Mouse (Mus musculus) neural tube, embryonic 11.5 days (tissue): ENCODE measurements around the gene Hadhb. TPM values are rescaled to one million over a fixed set of nuclear protein-coding genes. Genes with fewer than 3 reads are reported as not detected.

ENCODE experiments used
- ATAC-seq: fragments of 200-750 bp; cut with Nextera tagmentation; 2 replicates; pipeline ENCODE4 v1.8.0; 2017; ENCODE audit warnings: moderate number of reproducible peaks, mild to moderate bottlenecking, moderate TSS enrichment, moderate library complexity; ENCODE audit not compliant: insufficient read depth, low FRiP score, low TSS enrichment
- DNase-seq: peaks from one replicate; pipeline ENCODE4 v3.0.0-alpha.2; 2015; ENCODE audit warnings: low spot score
- H3K27ac ChIP-seq: fragments of 300-500 bp; sonication (generic); 2 replicates; pipeline ENCODE4 v1.5.1; 2014; ENCODE audit warnings: low read depth, mild to moderate bottlenecking, low read length
- H3K27me3 ChIP-seq: fragments of 300-500 bp; sonication (generic); 2 replicates; pipeline ENCODE4 v1.6.1; 2014; ENCODE audit warnings: mild to moderate bottlenecking, low read length, mixed read lengths; ENCODE audit not compliant: control insufficient read depth, insufficient read depth
- H3K36me3 ChIP-seq: fragments of 300-500 bp; sonication (generic); 2 replicates; pipeline ENCODE4 v1.6.1; 2014; ENCODE audit warnings: mild to moderate bottlenecking, low read length, moderate library complexity, mixed read lengths; ENCODE audit not compliant: control insufficient read depth, insufficient read depth
- H3K4me1 ChIP-seq: fragments of 300-500 bp; sonication (generic); 2 replicates; pipeline ENCODE4 v1.6.1; 2014; ENCODE audit warnings: low read length, mixed read lengths; ENCODE audit not compliant: control insufficient read depth, insufficient read depth
- H3K4me2 ChIP-seq: fragments of 300-500 bp; sonication (generic); 2 replicates; pipeline ENCODE4 v1.6.1; 2014; ENCODE audit warnings: low read depth, mild to moderate bottlenecking, moderate library complexity
- H3K4me3 ChIP-seq: fragments of 300-500 bp; sonication (generic); 2 replicates; pipeline ENCODE4 v1.5.1; 2014; ENCODE audit warnings: low read depth, low read length
- H3K9ac ChIP-seq: fragments of 300-500 bp; sonication (generic); 2 replicates; pipeline ENCODE4 v1.6.1; 2014; ENCODE audit warnings: mild to moderate bottlenecking, low read length
- H3K9me3 ChIP-seq: fragments of 300-500 bp; sonication (generic); 2 replicates; pipeline ENCODE4 v1.6.1; 2016; ENCODE audit warnings: low read length; ENCODE audit not compliant: control insufficient read depth
- WGBS: fragments of 180-500 bp; shearing (Covaris S2); extraction: QIAGEN DNeasy Blood & Tissue Kit; methylation state at CpG from one replicate; pipeline ENCODE4 v1.1.7; 2014; 5-methylcytosine and 5-hydroxymethylcytosine counted together
- polyA plus RNA-seq: library from polyadenylated mRNA; unstranded; fragments of >200 nt; fragmentation: Nextera tagmentation; extraction: Ambion mirVana; gene quantifications from 2 replicates; pipeline ENCODE4 v1.2.1, GENCODE M21; 2014

Gene Hadhb
- polyA plus RNA-seq, 1 experiment from 2014 or later = 108 TPM

DNA sequence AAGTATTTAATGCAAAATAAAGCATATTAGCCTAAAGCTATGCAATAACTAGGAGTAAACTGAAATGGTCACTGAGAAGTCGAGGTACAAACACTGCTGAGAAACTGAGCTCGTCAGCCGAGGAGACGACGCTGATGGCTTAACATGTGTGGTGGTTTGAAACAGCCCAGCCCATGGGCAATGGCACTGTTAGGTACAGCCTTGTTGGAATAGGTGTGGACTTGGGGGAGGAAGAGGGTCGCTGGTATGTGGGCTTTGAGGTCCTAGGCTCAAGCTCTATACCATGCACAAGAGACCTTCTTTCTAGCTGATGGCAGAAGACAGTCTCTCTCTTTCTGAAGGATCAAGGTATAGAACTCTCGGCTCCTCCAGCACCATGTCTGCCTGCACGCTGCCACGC is 17.8 kb upstream of the Hadhb start:
- DNase-seq (no peak), ATAC-seq (no peak)
- H3K36me3 ChIP-seq = peaks cover 4% of the 10 kb centered on the region; the same call in 1 of the 2 replicates
- no peaks in the 10 kb centered on the region for H3K27me3 ChIP-seq
- no peak overlapping the region for H3K27ac ChIP-seq
- H3K4me3 ChIP-seq = no peak overlapping the region
- H3K9me3 ChIP-seq = no peaks in the 10 kb centered on the region
- no peaks in the 10 kb centered on the region for H3K4me1 ChIP-seq
- WGBS = 94% methylated on average over 9 of the region's 9 CpGs
- no peak overlapping the region for H3K9ac ChIP-seq
- no peak overlapping the region for H3K4me2 ChIP-seq

DNA sequence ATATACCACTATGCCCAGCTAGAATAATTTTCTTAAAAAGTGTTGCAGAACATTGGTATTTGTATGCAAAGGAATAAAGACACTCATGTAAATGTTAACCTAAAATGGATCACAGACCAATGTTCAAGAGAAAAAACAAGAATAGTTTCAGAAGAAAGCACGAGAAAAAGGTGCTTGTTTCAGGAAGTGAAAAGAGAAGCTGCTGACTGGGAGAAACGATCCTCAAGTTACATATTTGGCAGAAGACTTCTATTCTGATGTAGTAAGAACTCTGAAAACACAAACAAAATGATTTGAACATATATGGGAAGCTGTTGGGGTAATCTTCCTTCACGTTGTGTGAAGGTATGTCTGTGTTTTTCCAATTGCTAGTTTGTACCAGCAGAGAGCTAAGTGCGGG is 16.9 kb upstream of the Hadhb start:
- 92% methylated on average over 4 of the region's 4 CpGs for WGBS
- H3K27me3 ChIP-seq = no peaks in the 10 kb centered on the region
- H3K4me2 ChIP-seq = no peak overlapping the region
- no peaks in the 10 kb centered on the region for H3K4me1 ChIP-seq
- no peaks in the 10 kb centered on the region for H3K9me3 ChIP-seq
- no peak overlapping the region for H3K4me3 ChIP-seq
- no peak for ATAC-seq
- no peak for DNase-seq
- peaks cover 4% of the 10 kb centered on the region; the same call in 1 of the 2 replicates for H3K36me3 ChIP-seq
- H3K27ac ChIP-seq = no peak overlapping the region
- H3K9ac ChIP-seq = no peak overlapping the region

DNA sequence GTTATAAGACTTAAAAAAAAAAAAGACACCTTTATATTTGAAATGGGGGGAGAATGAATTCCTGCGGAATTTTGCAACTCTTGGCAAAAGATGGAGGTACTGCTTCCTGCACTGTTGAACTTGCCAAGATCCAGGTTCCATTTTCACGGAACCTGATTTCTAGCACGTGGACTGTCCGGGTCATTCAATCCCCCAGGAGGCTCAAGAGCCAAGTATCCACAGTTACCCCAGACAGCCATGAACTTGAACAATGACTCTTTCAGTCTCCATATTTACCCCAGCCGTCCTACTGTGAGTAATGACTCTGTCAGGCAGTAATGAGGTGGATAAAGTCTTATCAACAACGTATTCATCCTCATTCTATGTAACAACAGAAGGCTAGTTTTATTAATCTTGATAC is 8.5 kb upstream of the Hadhb start:
- Histone ChIP-seq H3K36me3 (peaks cover 9% of the 10 kb centered on the region), H3K27me3 (no peaks in the 10 kb centered on the region), H3K4me1 (no peaks in the 10 kb centered on the region), H3K9ac (no peak overlapping the region), H3K27ac (no peak overlapping the region), H3K4me2 (no peak overlapping the region), H3K9me3 (no peaks in the 10 kb centered on the region), H3K4me3 (no peak overlapping the region)
- DNase-seq (no peak), ATAC-seq (no peak)
- 91% methylated on average over 6 of the region's 6 CpGs for WGBS

DNA sequence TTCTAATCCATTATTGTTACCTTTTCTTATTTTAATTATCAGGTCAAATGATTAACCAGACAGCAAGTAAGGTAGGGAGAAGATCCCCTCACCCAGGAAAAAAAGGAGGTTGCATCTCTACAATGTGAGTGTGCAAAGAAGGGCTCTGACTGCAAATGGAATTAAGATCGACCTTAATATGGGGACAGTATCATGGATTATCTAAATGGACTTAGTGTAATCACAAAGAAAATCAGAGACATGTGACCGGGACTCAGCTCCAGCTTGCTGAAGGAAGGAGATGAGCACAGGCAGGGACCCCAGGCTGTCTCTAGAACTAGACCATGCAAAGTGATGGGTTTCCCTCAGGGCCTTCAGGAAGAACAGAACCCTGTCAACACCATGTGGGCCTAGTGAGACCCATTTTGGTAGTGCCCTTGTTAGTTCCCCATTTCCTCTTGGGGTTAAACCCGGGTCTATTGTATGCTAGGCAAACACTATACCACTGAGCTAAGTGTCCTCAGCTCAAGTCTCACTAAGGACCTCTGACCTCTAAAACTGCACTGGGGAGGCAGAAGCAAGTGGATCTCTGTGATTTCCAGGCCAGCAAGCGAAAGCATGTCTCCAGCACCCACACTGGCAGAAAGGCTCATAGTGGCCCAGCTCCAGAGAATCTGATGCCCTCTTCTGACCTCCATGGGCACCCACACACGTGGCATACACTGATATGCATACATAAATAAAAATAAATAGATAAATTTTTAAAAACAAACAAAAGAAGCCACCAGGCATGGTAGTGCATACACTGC is 6.7 kb upstream of the Hadhb start:
- no peak for ATAC-seq
- WGBS = 88% methylated on average over 5 of the region's 5 CpGs
- no peak for DNase-seq
- Histone ChIP-seq H3K36me3 (peaks cover 9% of the 10 kb centered on the region), H3K4me3 (no peak overlapping the region), H3K27ac (no peak overlapping the region), H3K27me3 (no peaks in the 10 kb centered on the region), H3K4me2 (no peak overlapping the region), H3K9ac (no peak overlapping the region), H3K4me1 (no peaks in the 10 kb centered on the region), H3K9me3 (no peaks in the 10 kb centered on the region)

DNA sequence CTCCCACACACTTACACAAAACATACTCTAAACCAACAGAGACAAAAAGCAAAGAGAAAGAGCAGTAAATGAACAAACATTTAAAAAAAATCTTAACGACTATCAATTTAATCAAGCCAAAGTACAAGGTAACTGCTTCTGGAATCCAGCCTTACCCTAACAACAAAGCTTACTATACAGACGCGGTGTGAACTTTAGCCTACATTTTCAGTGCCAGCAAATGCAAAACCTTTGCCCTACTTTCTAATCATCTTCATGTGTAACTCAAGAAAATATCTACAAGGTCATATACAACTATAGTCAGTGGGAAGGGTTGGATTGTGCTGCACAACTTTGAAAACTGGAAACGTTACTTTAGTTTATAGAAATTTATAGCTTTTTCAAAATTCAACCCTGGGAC is 3.0 kb upstream of the Hadhb start:
- DNase-seq = no peak
- Histone ChIP-seq H3K9ac (no peak overlapping the region), H3K36me3 (no peaks in the 10 kb centered on the region), H3K27me3 (no peaks in the 10 kb centered on the region), H3K4me1 (0 out of 2 replicates have a peak, but pooled peaks cover 5% of the 10 kb centered on the region), H3K4me3 (no peak overlapping the region), H3K9me3 (no peaks in the 10 kb centered on the region), H3K4me2 (no peak overlapping the region), H3K27ac (no peak overlapping the region)
- ATAC-seq = no peak
- WGBS = 85% methylated on average over 4 of the region's 4 CpGs

DNA sequence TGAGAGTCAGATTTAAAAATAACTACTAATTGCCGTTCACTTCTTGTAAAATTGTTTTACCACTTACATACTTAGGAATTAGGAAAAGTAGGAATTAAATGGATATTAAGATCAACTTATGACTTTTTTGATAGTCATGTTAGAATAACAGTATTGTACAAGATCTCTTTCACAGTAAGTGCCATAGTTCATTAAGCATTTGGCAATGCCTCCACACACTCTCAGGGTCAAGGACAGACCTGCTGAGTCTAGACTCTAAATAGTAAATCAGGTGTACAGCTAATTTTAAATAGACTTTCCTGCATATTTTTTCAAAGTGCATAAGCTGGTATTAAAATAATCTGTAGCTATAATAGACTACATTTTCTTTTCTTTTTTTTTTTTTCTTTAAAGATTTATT is 2.6 kb upstream of the Hadhb start:
- DNase-seq (no peak), ATAC-seq (no peak)
- Histone ChIP-seq H3K9ac (no peak overlapping the region), H3K27ac (no peak overlapping the region), H3K36me3 (no peaks in the 10 kb centered on the region), H3K27me3 (no peaks in the 10 kb centered on the region), H3K4me2 (no peak overlapping the region), H3K9me3 (no peaks in the 10 kb centered on the region), H3K4me1 (0 out of 2 replicates have a peak, but pooled peaks cover 5% of the 10 kb centered on the region), H3K4me3 (no peak overlapping the region)
- 90% methylated on average over 1 of the region's 1 CpGs for WGBS

DNA sequence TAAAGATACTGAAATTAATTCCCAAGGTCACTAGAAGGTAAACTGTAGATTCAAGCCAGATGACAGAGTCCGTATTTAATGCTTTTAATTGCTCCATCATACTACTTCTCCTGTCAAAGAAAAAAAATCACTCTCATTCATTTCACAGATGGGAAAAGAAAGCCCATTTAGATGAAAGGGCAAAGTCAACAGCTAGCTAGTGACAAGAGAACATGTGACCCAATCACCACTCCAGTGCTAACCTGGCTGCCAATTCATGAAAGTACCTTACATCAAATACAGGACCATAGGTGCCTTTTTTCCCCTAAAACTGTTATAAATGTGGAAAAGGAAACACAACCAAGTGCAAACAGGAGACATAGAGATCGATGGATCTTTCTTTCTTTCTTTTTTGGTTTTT is 1.8 kb upstream of the Hadhb start:
- DNase-seq (no peak), ATAC-seq (no peak)
- Histone ChIP-seq H3K9me3 (no peaks in the 10 kb centered on the region), H3K27ac (no peak overlapping the region), H3K4me2 (no peak overlapping the region), H3K9ac (no peak overlapping the region), H3K4me1 (0 out of 2 replicates have a peak, but pooled peaks cover 5% of the 10 kb centered on the region), H3K27me3 (no peaks in the 10 kb centered on the region), H3K4me3 (no peak overlapping the region), H3K36me3 (no peaks in the 10 kb centered on the region)
- WGBS = 93% methylated on average over 2 of the region's 2 CpGs

DNA sequence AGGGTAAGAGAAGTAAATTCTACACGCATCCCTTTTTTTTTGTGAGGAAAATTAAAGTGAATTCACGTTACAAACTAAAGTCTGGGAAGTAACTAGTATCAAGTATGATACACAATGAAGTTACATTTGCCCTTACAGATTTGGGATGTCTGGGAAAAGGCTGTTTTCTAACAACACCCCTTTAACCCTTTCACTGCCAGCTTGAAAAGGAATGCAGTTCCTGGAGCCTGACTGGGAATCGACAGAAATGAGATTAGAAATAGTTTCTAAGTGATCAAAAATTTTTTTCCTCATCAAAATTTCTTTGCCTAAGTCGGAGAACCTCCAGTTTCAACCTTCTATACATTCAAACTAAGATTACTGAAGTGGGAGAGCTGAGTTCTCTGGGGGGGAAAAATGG is 1.0 kb upstream of the Hadhb start:
- Histone ChIP-seq H3K27ac (no peak overlapping the region), H3K36me3 (no peaks in the 10 kb centered on the region), H3K4me3 (peak overlapping the region; percentile 52), H3K4me1 (0 out of 2 replicates have a peak, but pooled peaks cover 5% of the 10 kb centered on the region), H3K4me2 (peak overlapping the region; percentile 85), H3K9me3 (no peaks in the 10 kb centered on the region), H3K9ac (peak overlapping the region; percentile 58; the same call in 1 of the 2 replicates), H3K27me3 (no peaks in the 10 kb centered on the region)
- WGBS = 27% methylated on average over 4 of the region's 4 CpGs
- no peak for DNase-seq
- no peak for ATAC-seq

DNA sequence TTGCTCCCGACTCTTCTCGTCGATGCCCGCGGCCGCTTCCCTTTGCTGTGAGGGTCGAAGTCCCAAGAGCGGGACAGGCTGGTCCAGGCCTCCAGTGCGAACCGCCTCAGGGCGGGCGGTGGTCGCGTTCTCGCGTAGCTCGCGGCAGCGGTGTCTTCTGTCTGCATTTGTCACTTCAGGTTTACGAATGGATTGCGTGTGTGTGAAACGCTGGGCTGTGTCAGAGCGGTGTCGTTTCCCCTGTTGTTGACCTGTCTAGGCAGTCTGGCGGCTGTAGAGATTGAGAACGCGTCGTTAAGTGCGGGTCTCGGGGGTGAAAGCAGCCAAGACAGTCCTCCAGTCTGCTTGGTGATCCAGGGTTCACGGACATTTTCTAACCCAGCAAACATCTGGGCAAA is 346 bp downstream of the Hadhb start:
- Histone ChIP-seq H3K9ac (peak overlapping the region; percentile 58), H3K4me1 (0 out of 2 replicates have a peak, but pooled peaks cover 5% of the 10 kb centered on the region), H3K27ac (peak overlapping the region; percentile 31; the same call in 1 of the 2 replicates), H3K4me3 (peak overlapping the region; percentile 52), H3K36me3 (no peaks in the 10 kb centered on the region), H3K9me3 (no peaks in the 10 kb centered on the region), H3K27me3 (no peaks in the 10 kb centered on the region), H3K4me2 (peak overlapping the region; percentile 85)
- ATAC-seq (peak; percentile 27), DNase-seq (no peak)
- under 1% methylated on average over 31 of the region's 31 CpGs for WGBS
